Mouse (Mus musculus) thymus, postnatal 25 days (tissue): ENCODE measurements around the gene Galnt3.

Experiments
- DNase-seq: peaks from one replicate; pipeline ENCODE4 v3.0.0; 2022

Gene Galnt3

GRCm38 (mm10) chr2:66103740-66104436 lies 20.9 kb downstream of the Galnt3 start:
- DNase-seq = no peak

DNA sequence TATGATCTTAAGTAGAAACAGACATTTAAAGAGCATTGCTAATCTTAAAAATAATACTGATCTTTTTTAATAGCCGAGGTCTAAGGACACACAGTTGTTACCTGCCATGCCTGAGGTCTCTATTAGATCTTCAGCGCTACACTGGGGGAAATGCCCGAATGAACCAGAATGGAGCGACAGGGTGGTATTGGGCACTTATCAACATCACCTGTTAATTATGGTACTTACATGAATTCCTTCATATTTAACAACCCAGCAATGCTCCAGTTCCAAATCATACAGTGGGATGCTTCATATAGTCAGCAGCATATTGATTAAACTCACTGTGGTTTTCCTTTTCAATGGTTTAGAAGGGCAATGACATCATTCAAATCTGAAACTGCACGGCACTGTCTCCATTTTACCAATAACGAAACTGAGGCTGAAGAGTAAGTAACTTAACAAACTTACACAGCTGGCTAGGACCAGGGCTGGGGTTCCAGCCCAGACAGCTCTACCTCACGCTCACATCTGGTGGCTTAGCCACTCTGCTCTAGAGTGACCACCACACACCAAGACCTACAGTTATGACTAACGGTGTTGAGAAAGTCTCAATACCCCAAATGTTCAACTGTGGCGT lies 23.0 kb downstream of the Galnt3 start:
- DNase-seq = no peak

- DNase-seq = no peak
These were observed 24.0 kb downstream of the Galnt3 start for GRCm38 (mm10) chr2:66100671-66101351.

GRCm38 (mm10) chr2:66100239-66100638 lies 24.6 kb downstream of the Galnt3 start:
- no peak for DNase-seq

GRCm38 (mm10) chr2:66094622-66095181 lies 30.1 kb downstream of the Galnt3 start:
- no peak for DNase-seq

- DNase-seq = no peak
These were observed 33.5 kb downstream of the Galnt3 start for GRCm38 (mm10) chr2:66091296-66091695.

DNA sequence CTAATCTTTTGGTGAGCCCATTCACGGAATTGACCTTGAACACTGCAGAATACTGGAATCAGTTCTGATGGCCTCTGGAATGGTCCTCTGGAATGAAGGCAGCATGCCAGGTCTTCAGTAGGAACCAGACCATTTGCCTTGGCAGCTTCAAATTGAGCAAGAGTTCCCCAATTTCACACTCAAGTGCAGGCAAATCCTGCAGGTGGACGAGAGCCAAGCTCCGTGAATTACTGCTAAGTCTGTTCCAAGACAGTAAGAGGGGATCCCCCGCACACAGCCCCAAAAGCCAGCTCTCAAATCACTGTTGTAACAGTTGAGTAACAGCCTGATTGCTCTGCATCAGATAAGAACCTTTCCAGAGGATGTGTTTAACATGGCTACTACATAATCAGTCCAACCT lies 42.9 kb downstream of the Galnt3 start:
- no peak for DNase-seq

DNA sequence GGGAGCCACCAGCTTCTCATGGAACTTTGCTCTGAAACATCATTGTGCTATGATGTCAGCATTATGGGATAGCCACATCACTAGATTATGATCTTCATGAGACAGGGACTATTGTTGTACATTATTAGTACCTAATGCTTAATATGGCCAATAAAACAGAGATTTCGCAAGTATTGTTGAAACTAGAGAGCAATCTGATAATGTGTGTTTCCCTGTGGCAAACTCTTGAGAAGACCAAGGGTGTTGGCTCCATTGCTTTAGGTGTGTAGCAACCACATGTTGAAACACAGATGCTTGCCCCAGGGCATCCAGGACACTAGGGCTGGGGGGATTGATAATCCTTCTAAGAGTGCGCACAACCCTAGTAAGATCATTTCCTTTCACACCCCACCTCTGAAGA lies 44.1 kb downstream of the Galnt3 start:
- DNase-seq = no peak

- DNase-seq = no peak
These were observed 55.3 kb downstream of the Galnt3 start for GRCm38 (mm10) chr2:66069454-66069853.

- no peak for DNase-seq
These were observed 61.5 kb downstream of the Galnt3 start for GRCm38 (mm10) chr2:66063291-66063690.

- DNase-seq = no peak
These were observed 80.2 kb downstream of the Galnt3 start for GRCm38 (mm10) chr2:66044405-66045089.

- DNase-seq = no peak
These were observed 81.1 kb downstream of the Galnt3 start for GRCm38 (mm10) chr2:66043441-66044404.

DNA sequence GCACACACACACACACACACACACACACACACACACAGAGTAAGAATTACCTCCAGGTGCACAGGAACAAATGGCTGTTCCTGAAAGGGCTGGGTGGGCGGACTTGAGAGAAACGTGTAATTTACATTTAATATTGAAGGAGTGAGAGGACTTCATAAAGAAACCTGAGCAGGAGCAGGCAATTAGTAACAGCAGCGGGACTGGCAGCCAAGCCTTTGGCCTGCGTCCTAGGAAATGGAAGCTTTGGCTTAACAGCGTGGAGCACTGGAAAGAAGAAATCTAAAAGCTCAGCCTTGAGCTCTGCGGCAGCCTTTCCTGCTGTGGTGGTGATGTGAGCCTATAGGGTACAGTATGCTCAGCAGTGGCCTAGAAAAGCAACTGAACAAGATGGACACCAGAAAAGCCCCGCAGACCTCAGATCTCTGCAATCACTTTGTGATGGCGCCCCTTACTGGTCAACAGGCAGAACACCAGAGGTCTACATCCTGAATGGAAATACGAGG lies 82.8 kb downstream of the Galnt3 start:
- no peak for DNase-seq

DNA sequence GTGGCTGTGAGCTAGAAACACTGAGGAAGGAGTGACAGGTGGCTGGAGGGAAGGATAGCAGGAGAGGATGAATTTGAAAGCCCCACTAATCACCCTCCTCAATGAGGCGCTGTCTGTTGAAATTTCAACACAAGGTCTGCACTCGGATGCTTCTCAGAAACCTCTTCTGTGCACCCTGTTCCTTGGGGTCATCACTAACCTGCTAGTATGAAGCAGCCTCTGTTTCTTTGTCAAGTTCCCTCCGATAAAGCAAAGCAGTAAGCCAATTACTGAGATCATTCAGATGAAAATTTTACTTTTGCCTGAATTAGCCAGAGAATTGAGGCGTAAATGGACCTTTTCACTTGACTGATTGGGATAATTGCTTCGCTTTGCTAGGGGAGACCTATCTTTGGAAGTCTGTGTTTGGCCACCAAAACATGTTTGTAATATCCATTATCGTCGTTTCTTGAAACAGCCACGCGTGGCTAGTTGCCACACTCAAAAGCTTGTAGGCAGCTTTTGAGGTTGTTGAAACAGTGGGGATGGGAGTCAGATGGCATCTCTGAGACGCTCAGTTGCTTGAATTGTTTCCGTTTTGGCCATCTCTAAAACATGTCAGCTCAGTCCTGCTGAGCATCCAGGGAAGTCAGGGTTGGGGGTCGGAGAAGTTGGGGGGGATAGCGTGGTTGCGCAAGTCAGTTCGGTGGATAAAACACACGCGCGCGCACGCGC lies 83.4 kb downstream of the Galnt3 start:
- DNase-seq = no peak

- DNase-seq = no peak
These were observed 84.2 kb downstream of the Galnt3 start for GRCm38 (mm10) chr2:66040611-66041010.

DNA sequence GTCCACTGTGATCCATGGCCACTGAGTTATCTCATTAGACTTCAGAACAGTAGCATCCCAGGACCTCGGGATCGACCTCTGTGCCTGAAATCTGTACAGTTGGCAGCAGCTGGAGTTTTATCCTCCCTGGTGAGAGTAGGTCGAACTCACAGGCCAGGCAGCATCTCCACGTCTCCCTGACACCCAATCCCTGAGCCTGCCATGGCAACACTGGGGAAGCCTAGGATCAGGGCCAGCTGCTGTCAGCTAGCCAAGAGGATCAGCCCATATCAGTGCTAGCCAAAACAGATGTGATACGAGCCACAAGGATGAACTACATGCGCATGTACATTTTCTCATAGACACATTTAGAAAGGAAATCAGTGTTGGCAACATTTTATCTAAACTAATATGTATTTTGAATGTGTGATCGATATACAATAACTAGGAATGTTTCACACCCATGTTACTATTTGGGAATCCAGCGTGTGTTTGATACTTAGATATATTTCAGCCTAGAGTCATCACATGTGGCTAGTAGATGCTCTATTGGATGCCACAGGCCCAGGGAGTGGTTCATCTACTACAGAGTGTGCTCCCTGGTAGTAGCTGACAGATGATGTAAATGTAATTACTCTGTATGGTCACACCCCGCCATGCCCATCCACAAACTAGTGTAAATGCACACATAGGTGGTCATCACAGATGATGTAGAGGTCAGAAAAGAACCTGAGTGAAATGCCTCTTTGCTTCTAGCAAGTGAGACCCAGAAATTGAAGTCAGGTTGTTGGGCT lies 89.7 kb downstream of the Galnt3 start:
- no peak for DNase-seq
